Mouse (Mus musculus): ENCODE data around the gene Cars.
"Not testable (repeated sequence)": the region's sequence is repeated elsewhere in the genome, so short reads cannot be mapped to it uniquely, and the experiment has no call there.

Cars gene

GRCm38 (mm10) chr7:143599428-143600230, at the start of gene Cars:
Gene Cars (minus strand): TSS chr7:143600090.
- DNase-seq: peak; percentile 91 to 92

GRCm38 (mm10) chr7:143649034-143649768, 49.3 kb upstream of the Cars start, which contains the start of gene Tnfrsf22:
Gene Tnfrsf22 (minus strand): TSS chr7:143649661.
- peak; percentile 45 to 53 for DNase-seq

- not testable (repeated sequence) for DNase-seq
Measured at GRCm38 (mm10) chr7:143643949-143644348, 44.1 kb upstream of the Cars start.

GRCm38 (mm10) chr7:143636674-143637073, 36.8 kb upstream of the Cars start:
- DNase-seq: no peak

GRCm38 (mm10) chr7:143631503-143631902, 31.6 kb upstream of the Cars start:
- DNase-seq: no peak

- DNase-seq: no peak
Measured at GRCm38 (mm10) chr7:143629501-143629900, 29.6 kb upstream of the Cars start.

GRCm38 (mm10) chr7:143628540-143628939, 28.6 kb upstream of the Cars start, which contains the start of gene Tnfrsf26:
Gene Tnfrsf26 (minus strand): TSS chr7:143628722.
- no peak for DNase-seq

- no peak for DNase-seq
Measured at GRCm38 (mm10) chr7:143627555-143628286, 27.8 kb upstream of the Cars start.

GRCm38 (mm10) chr7:143626178-143626577, 26.3 kb upstream of the Cars start:
- no peak for DNase-seq

- no peak for DNase-seq
Measured at GRCm38 (mm10) chr7:143625151-143625550, 25.3 kb upstream of the Cars start.

- DNase-seq: no peak
Measured at GRCm38 (mm10) chr7:143624561-143624960, 24.7 kb upstream of the Cars start.

GRCm38 (mm10) chr7:143620951-143621350, 21.1 kb upstream of the Cars start:
- DNase-seq: no peak

GRCm38 (mm10) chr7:143614404-143615135, 14.7 kb upstream of the Cars start:
- no peak for DNase-seq

GRCm38 (mm10) chr7:143612215-143612614, 12.3 kb upstream of the Cars start:
- no peak for DNase-seq

- DNase-seq: no peak
Measured at GRCm38 (mm10) chr7:143605321-143605720, 5.4 kb upstream of the Cars start.

GRCm38 (mm10) chr7:143604889-143605288, 5.0 kb upstream of the Cars start:
- DNase-seq: no peak

- DNase-seq: no peak
Measured at GRCm38 (mm10) chr7:143601705-143602104, 1.8 kb upstream of the Cars start.

- DNase-seq: no peak
Measured at GRCm38 (mm10) chr7:143600231-143600740, 396 bp upstream of the Cars start.

GRCm38 (mm10) chr7:143594865-143595264, 5.0 kb downstream of the Cars start:
- DNase-seq: no peak

GRCm38 (mm10) chr7:143592255-143592654, 7.6 kb downstream of the Cars start:
- no peak for DNase-seq

GRCm38 (mm10) chr7:143588006-143588405, 11.9 kb downstream of the Cars start:
- peak; percentile 50 to 62 for DNase-seq

GRCm38 (mm10) chr7:143587586-143587985, 12.3 kb downstream of the Cars start:
- no peak for DNase-seq
